Mouse (Mus musculus) heart, postnatal 4 days (tissue): ENCODE data around the gene Jag1. TPM values are rescaled to one million over a fixed set of nuclear protein-coding genes. Genes with fewer than 3 reads are reported as not detected.

Experiments used
- DNase-seq: peaks from one replicate; pipeline ENCODE4 v3.0.0; 2021
- total RNA-seq, 2 experiments: library from RNA; stranded (reverse); gene quantifications; 2 replicates each; pipeline ENCODE4 v1.2.3; 2021

Jag1 gene
- total RNA-seq, 2 experiments from 2014 or later = 18.9 to 21.9 TPM

DNA sequence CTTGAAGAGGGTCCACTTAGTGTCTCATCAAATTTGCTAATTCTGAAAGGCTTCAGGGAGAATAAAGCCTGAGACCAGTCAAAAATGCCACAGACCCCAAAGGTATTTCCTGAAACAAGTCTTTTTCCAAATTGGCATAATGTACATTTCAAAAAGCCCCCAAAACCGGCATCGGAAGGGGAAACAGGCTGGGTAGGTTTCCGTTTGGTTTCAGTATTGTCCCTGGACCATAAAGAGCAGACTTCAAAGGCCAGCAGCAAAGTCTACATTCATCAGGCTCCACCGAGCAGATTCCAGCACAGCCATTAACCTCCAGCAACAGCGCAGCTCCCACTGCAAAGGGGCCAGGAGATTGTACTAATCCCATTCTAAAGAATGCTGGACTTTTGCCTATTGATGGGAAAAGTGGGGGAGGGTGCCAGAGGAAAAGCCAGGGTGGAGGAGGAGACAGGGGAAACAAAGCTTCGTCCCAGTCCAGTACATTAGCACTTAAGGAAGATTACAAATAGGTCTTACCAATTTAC is 17.2 kb downstream of the Jag1 start:
- no peak for DNase-seq

DNA sequence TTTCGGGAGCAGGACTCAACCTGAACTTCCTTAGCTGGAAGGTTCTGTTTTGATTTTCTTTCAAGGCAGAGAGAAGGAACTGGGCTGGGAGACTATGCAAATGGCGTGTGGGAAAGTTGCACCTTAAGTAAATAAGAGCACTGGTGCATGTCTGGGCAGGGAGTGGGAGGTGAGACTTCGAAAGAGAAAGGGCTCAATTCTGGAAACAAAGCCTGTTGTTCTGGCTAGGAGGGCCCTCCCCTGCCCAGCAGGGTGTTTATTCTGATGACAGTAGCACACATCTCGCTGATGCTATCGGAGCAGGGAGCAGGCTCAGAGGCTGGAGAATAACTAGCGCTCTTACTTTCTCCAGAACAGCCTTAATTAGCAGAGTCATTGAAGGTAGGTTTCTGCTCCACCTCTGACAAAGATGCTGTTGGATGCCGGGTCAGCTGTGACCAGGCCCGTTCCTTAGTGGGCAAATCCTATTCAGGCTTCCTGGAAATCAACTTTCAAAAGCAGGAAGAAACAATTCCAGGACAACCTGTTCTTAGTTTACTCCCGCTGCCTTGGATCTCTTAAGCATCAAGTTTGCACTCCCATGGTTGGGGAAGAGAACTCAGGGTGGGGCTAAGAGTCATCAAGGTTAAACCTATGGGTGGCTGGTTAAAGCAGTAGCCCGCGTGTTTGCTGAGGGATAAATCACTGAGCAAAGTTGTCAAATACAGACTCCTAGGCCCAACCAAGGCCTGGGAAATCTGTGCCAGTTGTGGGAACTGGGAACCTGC is 18.0 kb downstream of the Jag1 start:
- no peak for DNase-seq

DNA sequence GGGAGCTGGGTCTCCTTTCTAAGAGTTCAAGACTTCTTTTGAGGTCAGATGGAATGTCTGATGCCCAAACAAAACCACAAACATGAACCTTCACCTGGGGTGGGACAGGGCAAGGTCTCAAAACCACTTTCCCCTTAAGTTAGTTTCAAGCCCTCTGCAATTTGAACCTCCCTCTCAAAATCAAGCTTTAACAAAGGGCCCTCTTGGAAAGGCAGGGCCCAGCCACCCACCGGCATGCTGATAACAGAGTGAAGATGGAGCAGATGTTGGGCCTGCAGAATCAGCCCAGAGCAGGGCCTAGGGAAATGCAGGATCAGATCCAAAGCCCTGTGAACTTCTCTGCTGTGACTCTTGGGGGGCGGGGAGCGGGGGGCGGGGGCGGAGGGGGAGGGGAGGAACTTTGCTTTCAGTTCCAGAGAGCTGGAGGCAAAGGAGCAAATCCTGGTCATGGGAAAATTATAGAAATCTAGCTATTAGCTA is 19.4 kb downstream of the Jag1 start:
- no peak for DNase-seq

DNA sequence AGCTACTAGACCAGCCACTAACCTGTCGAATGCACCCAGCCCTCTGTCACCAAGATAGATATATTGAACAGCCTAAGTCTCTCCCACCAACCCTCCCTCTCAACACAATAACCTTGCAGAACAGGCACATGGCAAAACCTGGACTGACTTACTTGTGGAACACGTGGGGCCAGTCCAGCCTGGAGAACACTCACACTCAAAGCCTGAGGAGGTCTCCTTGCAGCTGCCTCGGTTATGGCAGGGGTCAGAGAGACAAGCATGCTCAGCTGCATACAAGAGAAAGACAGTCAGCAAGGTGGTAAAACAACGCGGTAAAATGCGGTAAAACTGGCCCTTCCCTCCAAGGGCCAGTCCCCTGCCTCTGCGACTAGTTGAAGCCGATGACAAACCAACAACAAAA is 22.1 kb downstream of the Jag1 start:
- DNase-seq = no peak

DNA sequence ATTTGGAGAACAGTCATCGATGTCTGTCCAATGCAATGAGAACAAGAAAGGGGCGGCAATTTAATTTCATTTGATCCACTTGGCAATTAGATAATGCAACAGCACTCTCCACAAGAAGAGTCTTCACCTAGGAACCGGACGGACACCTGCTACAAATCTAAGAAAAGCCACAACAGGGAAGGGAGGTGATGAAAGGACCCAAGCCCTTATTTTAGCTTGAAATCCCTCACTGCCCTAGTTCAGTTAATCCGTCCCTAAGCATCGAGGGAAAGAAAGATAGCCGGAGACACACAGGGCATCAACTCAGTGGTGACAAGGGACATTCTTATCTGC is 23.2 kb downstream of the Jag1 start:
- DNase-seq = no peak

DNA sequence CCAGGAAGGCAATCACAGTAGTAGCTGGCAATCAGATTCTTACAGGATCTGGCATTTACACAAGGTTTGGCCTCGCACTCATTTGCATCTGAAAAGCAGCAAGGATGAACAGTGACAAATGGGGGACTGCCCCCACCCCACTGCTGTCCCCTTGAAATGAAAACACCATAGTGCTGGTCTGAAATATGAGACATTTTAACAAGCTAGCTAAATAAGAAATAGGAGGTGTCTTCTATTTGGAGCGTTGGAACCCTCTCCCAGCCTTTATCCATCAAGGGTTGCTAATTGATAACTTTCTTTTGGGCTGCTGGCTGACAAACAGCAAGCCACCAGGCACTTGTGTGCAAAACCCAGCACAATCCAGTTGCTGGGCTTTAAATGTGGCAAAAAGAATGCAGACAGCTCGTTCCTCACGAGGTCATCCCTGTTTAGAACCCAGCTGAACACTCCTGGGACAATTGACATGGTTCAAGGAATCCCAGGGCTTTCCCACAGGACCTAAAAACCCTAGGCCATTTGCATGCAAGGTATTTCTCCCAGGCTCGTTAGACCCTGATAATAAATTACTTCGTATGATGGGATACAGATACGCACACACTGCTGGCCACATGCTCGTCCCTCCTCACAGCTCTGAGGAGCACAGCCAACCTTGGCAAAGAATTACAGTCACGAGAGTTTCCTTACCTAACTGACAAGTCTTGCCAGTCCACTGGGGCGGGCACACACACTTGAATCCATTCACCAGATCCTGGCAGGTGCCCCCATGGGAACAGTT is 23.7 kb downstream of the Jag1 start:
- no peak for DNase-seq

DNA sequence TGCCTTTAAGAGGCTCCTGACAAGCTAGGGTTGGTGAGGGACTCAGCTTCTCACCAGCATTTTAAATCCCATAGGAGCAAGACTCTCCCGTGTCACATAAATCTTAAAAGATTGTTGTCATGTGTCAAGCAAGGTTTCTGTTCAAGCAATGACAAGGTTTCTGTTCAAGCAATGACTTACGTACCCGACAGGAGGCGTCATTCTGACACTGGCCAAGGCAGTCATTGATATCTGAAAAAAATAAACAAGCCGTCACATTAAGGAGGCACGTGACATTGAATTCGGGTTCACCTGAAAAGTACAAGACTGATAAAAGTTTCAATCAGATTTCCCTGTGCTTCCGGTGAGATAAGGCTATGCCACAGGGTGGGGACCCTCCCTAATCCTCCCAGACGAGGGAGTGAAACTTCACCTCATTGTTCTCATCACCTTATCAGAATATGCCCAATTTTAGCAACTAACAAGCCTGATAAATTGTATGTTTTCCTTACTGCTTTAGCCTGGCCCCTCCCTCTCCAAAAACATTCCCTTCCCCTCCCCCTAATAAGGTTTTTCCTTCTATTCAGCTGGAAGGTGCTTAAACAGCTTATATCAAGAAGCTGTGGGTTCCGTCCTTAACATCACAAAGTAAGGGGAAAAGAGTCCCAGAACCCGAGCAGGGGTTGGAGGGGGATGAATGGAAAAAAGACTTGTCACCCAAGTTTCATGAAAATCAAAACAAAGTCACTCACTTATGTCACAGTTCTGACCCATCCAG is 24.5 kb downstream of the Jag1 start:
- no peak for DNase-seq

DNA sequence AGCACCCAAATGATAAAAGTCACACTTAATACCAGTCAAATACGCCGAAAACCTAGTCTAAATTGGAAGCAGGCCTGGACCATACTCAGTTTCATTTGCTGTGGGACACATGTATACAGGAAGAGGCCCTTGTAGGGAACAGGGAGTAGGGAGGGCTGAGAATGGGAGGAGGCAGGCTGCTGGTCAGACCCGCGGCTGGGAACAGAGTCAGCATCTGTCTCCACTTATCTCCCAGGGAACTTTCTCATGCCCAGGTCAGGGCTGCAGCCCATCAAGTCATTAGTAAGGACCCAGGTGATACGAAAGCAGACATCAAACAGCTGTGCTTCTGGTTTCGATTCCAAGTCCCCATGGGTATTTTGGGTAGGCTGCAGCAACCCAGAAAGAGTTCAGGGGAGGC is 28.7 kb downstream of the Jag1 start:
- no peak for DNase-seq

DNA sequence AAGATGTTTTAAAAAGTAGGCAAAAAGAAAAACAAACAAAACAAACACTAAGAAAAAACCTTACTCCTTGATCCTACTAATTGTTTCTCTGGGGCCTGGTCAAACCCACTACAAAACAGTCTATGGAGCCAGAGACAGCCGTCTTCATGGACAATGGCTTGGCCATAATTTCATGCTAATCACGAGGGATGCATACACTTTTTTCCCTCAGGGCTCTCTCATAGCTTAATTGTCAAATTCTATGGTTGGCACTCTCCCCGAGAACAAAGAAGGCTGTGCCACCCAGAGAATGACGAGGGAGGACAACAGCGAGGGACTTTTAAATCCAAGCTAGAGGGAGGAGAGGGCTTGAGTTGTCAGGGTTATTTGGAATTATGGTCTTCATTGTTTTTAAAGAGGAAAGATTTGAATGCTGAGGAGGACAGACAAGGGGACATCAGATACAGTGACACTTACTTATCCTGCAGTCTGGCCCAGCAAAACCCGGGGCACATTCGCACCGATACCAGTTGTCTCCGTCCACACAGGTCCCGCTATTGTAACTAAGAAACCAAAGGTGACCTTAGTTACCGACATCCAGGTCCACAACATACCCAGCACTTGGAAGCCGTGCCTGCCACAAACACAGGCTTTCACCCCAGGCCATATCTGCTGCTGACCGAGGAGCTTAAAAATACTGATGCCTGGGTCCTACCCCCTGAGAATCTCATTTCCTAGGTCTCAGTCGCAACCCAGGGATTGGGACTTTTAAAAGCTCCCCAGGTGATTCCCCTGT is 29.6 kb downstream of the Jag1 start:
- DNase-seq = no peak

DNA sequence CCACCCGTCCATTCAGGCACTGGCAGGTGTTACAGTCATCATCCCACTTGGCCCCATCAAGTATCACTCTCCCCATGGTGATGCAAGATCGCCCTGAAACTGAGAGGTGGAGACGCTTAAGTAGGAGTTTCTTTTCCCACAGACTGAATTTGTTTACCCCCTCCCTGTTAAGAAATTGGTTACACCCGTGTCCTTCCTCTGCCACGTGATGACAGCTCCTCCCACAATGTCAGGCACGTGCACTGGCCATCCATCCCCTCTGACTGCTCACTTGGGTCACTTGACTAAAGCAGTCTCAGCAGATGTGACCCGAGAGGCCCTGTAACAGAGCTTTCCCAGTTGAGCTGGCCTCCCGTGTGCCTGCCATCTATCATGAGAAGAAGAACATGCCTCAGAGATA is 31.2 kb downstream of the Jag1 start:
- no peak for DNase-seq

DNA sequence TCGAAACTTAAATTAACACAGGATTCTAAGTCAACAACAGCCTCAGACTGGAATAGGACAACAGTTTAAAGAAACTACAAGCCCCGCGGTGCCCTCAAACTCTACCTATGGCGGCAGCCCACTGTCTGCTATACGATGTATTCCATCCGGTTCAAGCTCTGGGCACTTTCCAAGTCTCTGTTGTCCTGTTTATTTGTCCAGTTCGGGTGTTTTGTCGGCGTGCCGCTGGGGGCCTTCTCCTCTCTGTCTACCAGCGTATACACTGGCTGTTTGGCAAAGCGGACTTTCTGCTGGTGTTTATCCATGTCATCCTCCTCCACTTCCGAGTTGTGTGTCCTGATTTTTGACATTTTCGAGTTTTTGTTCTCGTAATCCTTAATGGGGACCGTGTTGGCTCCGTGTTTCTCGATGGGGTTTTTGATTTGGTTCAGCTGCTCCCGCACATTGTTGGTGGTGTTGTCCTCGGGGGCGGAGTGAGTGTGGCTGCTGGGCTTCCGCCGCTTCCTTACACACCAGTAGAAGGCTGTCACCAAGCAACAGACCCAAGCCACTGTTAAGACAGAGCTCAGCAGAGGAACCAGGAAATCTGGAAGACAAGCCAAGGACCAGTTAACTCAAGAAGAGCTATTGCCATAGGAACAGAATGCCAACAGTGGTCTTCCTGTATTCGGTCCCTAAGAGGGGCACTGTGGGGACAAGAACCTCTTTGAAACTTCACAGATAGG is 33.4 kb downstream of the Jag1 start:
- DNase-seq = no peak

DNA sequence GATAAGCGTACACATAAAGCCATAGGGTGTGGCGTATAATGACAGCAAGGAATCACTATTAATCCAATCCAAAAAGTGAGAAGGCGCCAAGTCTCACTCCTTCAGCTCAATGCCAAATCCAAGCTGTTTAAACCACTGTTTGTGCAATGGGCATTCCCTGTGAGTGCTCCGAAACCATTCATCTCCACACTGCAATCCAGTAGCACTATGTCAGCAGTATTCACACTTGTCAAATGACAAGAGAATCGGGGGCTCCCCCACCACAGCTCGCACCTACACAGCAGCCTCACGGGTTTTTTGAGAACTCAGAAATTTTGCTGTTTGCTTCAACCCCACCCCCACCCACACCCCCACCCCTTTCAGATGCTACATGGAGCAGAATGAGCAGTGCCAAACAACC is 35.4 kb downstream of the Jag1 start:
- no peak for DNase-seq

DNA sequence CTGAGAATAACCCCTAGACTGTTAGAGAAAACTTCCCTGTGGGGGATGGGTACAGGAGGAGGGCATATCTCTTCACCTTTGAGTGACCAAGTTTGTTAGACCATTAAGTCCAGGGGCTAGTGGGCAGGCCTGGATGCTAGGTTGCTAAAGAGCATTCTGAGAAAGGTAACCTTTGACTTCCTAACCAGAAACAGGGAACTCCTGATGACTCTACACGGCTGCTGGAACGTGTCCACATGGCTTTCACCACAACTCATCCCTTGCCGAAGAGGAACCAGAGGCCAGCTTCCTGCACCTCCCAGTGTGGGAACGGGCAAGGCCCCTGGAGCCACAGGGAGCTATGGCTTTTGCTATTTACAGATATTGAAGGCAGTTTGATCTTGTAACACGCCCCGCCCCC is 36.0 kb downstream of the Jag1 start:
- DNase-seq = peak; percentile 24

DNA sequence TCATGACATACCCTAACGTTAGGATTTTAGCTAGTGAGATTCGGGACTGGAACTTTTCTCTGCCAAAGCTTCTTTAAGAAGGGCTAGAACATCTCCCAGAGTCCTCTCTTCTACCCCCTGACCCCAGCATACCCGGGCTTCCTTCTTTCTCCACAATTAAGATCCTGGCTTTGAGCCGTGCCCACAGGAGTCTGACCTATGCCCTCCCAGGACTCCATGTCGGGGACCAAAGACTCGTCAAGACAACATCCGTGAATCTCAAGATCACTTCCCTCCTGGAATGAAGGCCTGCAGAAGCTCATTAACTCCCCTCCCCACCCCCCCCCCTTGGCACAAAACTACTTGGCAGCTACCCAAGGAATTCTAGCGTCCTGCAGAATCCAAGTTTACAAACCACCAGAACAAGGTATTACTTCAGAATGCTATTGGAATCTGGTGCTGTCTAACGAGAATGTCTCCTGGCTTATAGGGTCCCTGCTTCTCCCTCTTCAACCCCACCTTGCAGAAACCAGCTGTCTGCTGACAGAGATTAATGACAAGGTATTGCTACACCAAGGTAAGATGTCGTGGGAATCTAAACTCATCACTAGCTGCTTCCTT is 36.6 kb downstream of the Jag1 start:
- DNase-seq = no peak

DNA sequence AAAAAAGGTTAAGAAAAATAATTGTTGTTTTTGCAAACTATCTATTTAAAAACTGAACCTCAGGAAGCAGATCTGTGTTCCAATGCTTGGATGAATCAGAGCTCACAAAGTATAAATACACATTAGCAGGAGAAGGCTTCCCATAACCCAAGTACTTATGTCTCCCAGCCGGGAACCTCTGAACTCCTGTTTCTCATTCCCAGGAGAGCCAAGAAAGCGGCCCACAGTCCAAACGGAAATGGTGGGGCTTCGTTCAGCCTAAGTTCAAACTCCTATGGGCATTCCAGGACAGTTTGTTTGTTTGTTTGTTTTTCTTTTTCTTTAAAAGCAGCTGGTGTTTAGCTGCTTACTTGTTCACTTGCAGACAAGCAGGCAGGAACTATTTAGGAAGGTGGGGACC is 37.7 kb downstream of the Jag1 start:
- no peak for DNase-seq

DNA sequence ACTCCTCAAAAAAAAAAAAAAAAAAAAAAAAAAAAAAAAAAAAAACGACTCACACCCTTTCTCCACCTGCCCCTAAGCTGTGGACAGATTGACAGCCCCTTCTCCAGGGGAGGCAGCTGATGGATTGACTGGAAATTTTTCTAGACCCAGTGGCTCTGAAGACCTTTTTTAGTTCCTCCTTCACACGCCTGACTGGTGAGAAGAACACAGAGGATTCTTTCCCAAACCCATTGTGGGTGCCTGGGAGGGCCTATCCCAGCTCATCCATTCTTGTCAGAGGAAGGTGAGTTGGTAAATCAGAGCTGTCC is 42.2 kb downstream of the Jag1 start:
- DNase-seq = no peak

DNA sequence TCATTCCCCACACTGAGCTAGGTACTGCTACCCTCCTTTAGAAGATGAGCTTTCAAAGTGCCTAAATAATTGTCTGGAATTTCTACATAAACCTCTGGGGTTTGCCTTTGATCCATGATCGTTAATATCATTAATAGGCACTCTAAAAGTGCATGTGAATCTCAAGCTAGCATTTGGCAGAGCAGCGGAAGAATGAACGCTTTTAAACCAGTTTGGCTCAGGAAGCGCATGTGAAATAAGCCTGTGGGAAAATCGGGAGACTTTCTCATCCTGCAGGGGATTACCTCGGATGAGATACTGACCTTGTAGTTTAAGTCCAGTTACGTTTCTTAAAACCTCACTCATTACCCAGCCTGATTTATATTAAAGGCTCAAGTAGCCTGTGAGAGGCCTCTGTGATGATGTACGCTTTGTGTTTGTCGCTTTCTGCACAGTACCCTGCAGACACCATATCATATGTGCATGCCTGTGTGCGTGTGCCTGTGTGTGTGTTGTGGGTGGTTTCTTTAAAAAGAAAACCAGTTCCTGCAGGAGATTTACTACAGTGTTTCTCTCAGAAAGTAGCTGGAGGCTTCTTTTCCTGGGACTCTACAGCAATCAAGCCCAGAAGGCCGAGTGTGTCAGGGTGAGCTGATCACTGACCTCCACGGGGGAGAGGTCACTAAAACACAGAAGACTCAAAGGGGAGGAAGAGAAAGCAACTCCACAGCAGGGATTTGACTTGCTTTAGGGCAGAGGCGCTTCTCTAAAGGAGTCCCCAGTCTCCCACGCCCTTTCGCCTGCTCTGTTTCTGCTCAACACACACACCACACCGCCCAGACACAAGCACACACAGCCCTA is 42.8 kb downstream of the Jag1 start:
- no peak for DNase-seq

DNA sequence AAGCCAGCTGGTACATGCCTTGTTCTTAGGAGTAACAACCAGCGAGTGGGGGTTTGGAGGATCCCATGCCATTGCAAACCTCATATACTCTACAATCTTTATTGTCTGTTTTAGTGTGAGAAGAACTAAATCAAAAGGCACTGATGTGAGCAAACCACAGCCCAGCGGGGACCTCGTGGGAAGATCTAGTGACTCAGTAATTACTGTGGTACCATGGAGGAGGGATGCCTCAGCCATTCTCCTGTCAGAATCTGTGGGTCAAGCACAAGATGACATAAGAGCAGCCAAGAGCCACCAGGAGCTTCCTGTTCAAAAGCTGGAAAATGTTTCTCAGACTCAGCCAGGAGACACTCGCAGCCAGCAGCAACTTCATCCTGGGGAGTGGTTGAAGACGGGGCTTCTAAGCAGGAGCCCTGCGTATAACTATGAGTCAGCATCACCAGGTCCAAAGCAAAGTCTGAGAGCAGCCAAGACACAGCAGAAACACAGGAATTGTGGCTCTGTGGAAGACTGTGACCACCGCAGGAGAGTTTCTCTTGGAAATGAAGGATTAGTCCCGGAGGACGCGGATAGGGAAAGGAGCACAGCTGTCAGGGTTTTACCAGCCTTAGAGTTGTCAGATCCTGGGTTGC is 48.8 kb downstream of the Jag1 start:
- peak; percentile 17 for DNase-seq

DNA sequence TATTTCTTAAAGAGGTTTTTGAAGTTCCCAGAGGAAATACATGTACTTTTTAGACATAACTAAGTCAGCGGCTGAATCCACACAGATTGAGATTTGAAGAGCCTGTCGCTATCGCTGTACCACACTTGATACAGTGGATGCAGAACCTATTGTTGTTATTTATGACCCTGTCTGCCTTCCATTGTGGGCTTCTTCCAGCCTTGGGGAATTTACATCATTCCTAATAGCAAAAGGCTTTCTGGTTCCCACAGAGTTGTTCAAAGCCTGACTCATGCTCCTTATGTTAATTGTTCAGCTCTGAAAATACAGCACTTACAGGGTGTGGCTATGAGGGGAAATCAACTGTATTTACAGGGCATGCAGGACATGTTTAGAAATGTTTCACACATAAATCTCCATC is 51.9 kb downstream of the Jag1 start:
- DNase-seq = no peak

DNA sequence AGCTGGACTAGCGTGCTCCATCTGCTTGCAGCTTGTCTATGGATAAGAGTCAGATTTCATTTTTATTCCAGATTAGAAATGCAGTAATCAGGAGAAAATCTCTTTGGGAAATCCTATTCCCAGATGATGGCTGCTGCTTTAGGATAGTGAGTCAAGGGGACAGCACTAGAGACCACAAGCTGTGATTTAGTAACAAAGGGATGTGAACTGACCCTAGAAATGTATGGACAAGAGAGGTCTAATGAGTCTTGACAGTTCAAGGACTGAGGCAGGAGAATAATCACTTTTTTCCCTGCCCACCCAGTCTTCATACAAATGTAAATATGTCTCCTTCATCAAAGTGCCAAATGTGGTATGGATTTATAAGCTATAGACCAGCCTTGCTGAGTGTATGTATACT is 52.6 kb downstream of the Jag1 start:
- no peak for DNase-seq
